Mouse (Mus musculus) MEL (cell line): ENCODE measurements around the gene Bcar1.

Experiments used
- MYC ChIP-seq: IDR thresholded peaks from 2 replicates; pipeline ENCODE4 v1.6.1; 2011; ENCODE audit warnings: low read depth, mild to moderate bottlenecking, low read length, improper control_type of control experiment, moderate library complexity
- POLR2A ChIP-seq, 2 experiments: IDR thresholded peaks; 2 replicates each; pipeline ENCODE4 v1.6.1; 2011 to 2012; ENCODE audit warnings: low read length in 2 of 2, mild to moderate bottlenecking in 2 of 2, control low read depth in 1 of 2, improper control_type of control experiment in 1 of 2, low read depth in 1 of 2, moderate library complexity in 1 of 2; ENCODE audit not compliant: control insufficient read depth in 1 of 2, insufficient read depth in 1 of 2, poor library complexity in 1 of 2
- TAL1 ChIP-seq: IDR thresholded peaks from 2 replicates; pipeline ENCODE4 v1.6.1; 2012; ENCODE audit warnings: mild to moderate bottlenecking, inconsistent platforms, low read length, moderate library complexity, mixed read lengths
- ZNF384 ChIP-seq: IDR thresholded peaks from 2 replicates; pipeline ENCODE4 v1.6.1; 2012; ENCODE audit warnings: low read depth, mild to moderate bottlenecking, inconsistent platforms, low read length, improper control_type of control experiment

- no peak for TF ChIP-seq TAL1
- no peak for TF ChIP-seq ZNF384
- TF ChIP-seq POLR2A (IDR thresholded peaks at IDR 0.05; ENCODE audit: control insufficient read depth in 1 of 2, insufficient read depth in 1 of 2, low read depth in 1 of 2, low read length in 2 of 2, poor library complexity in 1 of 2), result no peak
- no peak for TF ChIP-seq MYC
Observed at GRCm38 (mm10) chr8:111732406-111733085, 11.1 kb downstream of the Bcar1 start.
